Mouse (Mus musculus) megakaryocyte, embryonic 14.5 days (primary cell): ENCODE results near the gene Gcgr.

Experiments
- FLI1 ChIP-seq: IDR thresholded peaks from 2 replicates; pipeline ENCODE4 v1.6.1; 2012; ENCODE audit warnings: low read length, inconsistent platforms, mixed read lengths
- GATA1 ChIP-seq: IDR thresholded peaks from 3 replicates; pipeline ENCODE4 v1.6.1; 2012; ENCODE audit warnings: mixed read lengths, low read length, inconsistent platforms, borderline replicate concordance

GRCm38 (mm10) chr11:120497436-120497835 lies 33.1 kb upstream of the Gcgr start:
- no peak for TF ChIP-seq GATA1
- no peak for TF ChIP-seq FLI1
